Mouse (Mus musculus): ENCODE results near the gene Etv6. TPM values are rescaled to one million over a fixed set of nuclear protein-coding genes. Genes with fewer than 3 reads are reported as not detected.

The Etv6 gene
- polyA plus RNA-seq, 1 experiment from 2014 or later: 10.4 TPM

DNA sequence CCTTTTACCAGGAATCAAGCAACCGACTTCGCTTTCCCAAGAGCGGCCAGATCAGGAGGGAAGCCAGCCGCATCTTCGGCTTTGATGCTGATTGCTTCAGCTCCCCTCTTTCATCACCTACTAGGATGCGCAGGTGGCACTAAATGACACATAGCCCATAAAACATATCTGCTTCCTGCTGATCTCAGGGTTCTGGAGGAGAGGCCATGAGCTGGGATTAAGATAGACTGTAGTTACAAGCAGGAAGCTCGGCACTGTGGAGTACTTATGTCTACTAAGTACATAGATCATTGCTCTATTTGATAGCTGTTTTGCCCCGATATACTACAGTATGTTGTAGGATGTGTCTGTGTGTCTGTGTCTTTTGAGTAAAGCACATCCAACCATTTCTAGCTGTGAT lies 68.0 kb downstream of the Etv6 start:
- no peaks in the 10 kb centered on the region for H3K9me3 ChIP-seq (replicated peaks; ENCODE audit: control insufficient read depth, low read length)
- no peak overlapping the region for H3K9ac ChIP-seq (ENCODE audit: low read length)
- 87% methylated on average over 8 of the region's 8 CpGs for WGBS
- H3K4me2 ChIP-seq (ENCODE audit: low read depth, low read length): no peak overlapping the region
- H3K4me1 ChIP-seq (ENCODE audit: control insufficient read depth, insufficient read depth, low read length): peaks cover 33% of the 10 kb centered on the region
- no peak for ATAC-seq (ENCODE audit: insufficient read depth, low FRiP score)
- no peak overlapping the region for H3K27ac ChIP-seq (ENCODE audit: low read length)
- H3K36me3 ChIP-seq (ENCODE audit: control insufficient read depth, insufficient read depth, low read length): no peaks in the 10 kb centered on the region
- H3K4me3 ChIP-seq (replicated peaks; ENCODE audit: low read length): no peak overlapping the region
- no peaks in the 10 kb centered on the region for H3K27me3 ChIP-seq (ENCODE audit: control insufficient read depth, insufficient read depth, low read length)

DNA sequence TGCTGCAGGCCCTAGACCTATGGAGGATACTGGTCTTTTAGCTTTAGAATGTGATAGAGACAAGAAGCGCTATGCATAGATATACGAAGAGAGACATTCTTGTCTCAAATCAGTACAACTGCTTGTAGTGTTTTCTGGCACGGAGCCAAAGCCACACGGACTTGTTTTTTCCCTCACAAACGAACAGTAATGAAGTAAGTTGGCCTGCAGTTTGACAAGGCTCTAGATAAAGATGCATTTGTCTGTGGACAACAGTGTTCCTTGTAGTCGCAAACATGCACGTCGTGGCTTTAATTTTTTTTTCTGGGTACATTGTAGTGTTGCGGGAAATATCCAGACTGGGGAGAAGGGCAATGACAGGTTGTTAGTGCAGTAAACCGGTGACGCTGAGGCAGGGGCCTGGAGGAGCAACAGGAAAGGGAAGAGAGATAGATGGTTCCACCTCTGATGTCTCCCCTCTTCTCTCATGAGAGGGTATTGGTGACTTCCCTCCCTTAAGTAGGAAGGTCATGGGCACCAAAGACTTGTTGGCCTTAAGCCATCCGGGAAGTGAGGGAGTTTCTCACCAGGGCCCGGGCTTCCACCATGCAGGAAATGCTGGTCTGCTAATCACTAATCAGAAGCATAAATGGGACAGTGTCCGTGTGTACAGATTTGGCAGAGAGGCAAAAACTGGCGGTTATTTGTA lies 70.2 kb downstream of the Etv6 start:
- ATAC-seq (ENCODE audit: insufficient read depth, low FRiP score): peak; percentile 53; the same call in 1 of the 2 replicates
- no peaks in the 10 kb centered on the region for H3K27me3 ChIP-seq (ENCODE audit: control insufficient read depth, insufficient read depth, low read length)
- WGBS: 45% methylated on average over 15 of the region's 15 CpGs
- H3K36me3 ChIP-seq (ENCODE audit: control insufficient read depth, insufficient read depth, low read length): no peaks in the 10 kb centered on the region
- peaks cover 33% of the 10 kb centered on the region for H3K4me1 ChIP-seq (ENCODE audit: control insufficient read depth, insufficient read depth, low read length)
- H3K9me3 ChIP-seq (replicated peaks; ENCODE audit: control insufficient read depth, low read length): no peaks in the 10 kb centered on the region
- H3K4me3 ChIP-seq (replicated peaks; ENCODE audit: low read length): no peak overlapping the region
- H3K9ac ChIP-seq (ENCODE audit: low read length): no peak overlapping the region
- H3K4me2 ChIP-seq (ENCODE audit: low read depth, low read length): no peak overlapping the region
- H3K27ac ChIP-seq (ENCODE audit: low read length): peak overlapping the region; percentile 21; the same call in 1 of the 2 replicates

GRCm38 (mm10) chr6:134107696-134108095 lies 72.2 kb downstream of the Etv6 start:
- no peak overlapping the region for H3K9ac ChIP-seq (ENCODE audit: low read length)
- H3K4me3 ChIP-seq (replicated peaks; ENCODE audit: low read length): no peak overlapping the region
- no peaks in the 10 kb centered on the region for H3K9me3 ChIP-seq (replicated peaks; ENCODE audit: control insufficient read depth, low read length)
- no peaks in the 10 kb centered on the region for H3K36me3 ChIP-seq (ENCODE audit: control insufficient read depth, insufficient read depth, low read length)
- WGBS: 80% methylated on average over 7 of the region's 7 CpGs
- ATAC-seq (ENCODE audit: insufficient read depth, low FRiP score): no peak
- H3K27ac ChIP-seq (ENCODE audit: low read length): no peak overlapping the region
- no peak overlapping the region for H3K4me2 ChIP-seq (ENCODE audit: low read depth, low read length)
- no peaks in the 10 kb centered on the region for H3K27me3 ChIP-seq (ENCODE audit: control insufficient read depth, insufficient read depth, low read length)
- peaks cover 42% of the 10 kb centered on the region for H3K4me1 ChIP-seq (ENCODE audit: control insufficient read depth, insufficient read depth, low read length)

DNA sequence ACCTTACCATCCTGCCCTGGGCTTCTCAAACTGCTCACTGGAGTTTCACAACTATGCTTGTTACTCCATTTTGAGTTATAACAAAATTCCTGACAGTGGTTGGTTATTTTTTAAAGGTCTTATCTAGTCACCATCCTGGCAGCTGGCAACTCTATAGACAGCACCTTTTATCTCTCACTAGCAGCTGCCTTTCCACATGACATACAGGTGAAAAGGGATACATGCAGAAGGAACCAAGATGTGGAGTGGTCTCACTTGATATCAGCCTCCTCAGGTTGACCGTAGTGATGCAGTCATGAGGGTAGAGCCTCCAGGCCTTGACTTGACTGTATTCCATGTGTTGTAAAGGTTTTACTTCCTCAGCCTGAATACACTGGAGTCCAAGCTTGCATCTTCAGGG lies 74.2 kb downstream of the Etv6 start:
- ATAC-seq (ENCODE audit: insufficient read depth, low FRiP score): no peak
- H3K9me3 ChIP-seq (replicated peaks; ENCODE audit: control insufficient read depth, low read length): no peaks in the 10 kb centered on the region
- H3K36me3 ChIP-seq (ENCODE audit: control insufficient read depth, insufficient read depth, low read length): no peaks in the 10 kb centered on the region
- no peak overlapping the region for H3K4me2 ChIP-seq (ENCODE audit: low read depth, low read length)
- H3K27ac ChIP-seq (ENCODE audit: low read length): no peak overlapping the region
- WGBS: 85% methylated on average over 1 of the region's 1 CpGs
- no peak overlapping the region for H3K4me3 ChIP-seq (replicated peaks; ENCODE audit: low read length)
- no peak overlapping the region for H3K9ac ChIP-seq (ENCODE audit: low read length)
- peaks cover 39% of the 10 kb centered on the region for H3K4me1 ChIP-seq (ENCODE audit: control insufficient read depth, insufficient read depth, low read length)
- H3K27me3 ChIP-seq (ENCODE audit: control insufficient read depth, insufficient read depth, low read length): no peaks in the 10 kb centered on the region

DNA sequence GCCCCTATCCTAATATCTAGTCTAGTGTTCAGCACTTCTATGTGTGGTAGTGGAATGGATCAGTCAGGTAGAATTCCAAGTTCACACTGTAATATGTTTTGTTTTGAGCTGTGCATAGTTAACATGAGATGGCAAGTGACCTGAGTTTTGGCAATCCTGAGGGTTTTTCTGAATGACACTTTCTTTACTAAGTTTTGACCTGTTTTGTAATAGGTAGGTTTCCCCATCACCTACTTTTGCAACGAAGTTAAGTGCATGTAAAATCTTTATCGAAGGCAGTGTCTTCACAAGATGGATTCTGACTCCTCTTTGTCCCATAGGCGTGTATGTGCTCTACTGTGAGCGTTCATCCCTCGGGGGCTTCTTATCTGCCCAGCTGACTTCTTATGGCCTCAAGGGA lies 74.7 kb downstream of the Etv6 start:
- no peaks in the 10 kb centered on the region for H3K36me3 ChIP-seq (ENCODE audit: control insufficient read depth, insufficient read depth, low read length)
- no peaks in the 10 kb centered on the region for H3K9me3 ChIP-seq (replicated peaks; ENCODE audit: control insufficient read depth, low read length)
- H3K27ac ChIP-seq (ENCODE audit: low read length): no peak overlapping the region
- H3K4me3 ChIP-seq (replicated peaks; ENCODE audit: low read length): no peak overlapping the region
- peaks cover 37% of the 10 kb centered on the region for H3K4me1 ChIP-seq (ENCODE audit: control insufficient read depth, insufficient read depth, low read length)
- H3K4me2 ChIP-seq (ENCODE audit: low read depth, low read length): no peak overlapping the region
- no peaks in the 10 kb centered on the region for H3K27me3 ChIP-seq (ENCODE audit: control insufficient read depth, insufficient read depth, low read length)
- ATAC-seq (ENCODE audit: insufficient read depth, low FRiP score): no peak
- WGBS: 93% methylated on average over 5 of the region's 5 CpGs
- H3K9ac ChIP-seq (ENCODE audit: low read length): no peak overlapping the region

DNA sequence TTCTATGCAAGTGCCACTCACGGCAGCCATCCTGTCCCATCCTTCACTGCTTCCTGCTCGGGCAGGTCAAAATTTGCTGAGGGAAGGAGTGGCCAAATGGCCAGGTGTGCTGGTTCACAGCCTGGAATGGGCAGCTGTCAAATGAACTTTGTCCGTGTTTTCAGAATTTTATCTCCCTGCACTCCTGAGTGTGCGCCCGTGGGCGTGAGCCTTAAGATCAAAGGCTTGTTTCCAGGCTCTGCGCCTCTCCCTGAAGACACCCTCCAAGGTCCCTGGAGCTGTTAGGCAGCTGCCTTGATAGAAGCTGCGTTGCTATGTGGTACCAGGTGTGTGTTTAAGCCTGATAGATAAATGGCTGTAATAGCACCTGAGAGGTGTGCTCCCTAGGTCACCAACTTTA lies 76.1 kb downstream of the Etv6 start:
- H3K4me1 ChIP-seq (ENCODE audit: control insufficient read depth, insufficient read depth, low read length): peaks cover 23% of the 10 kb centered on the region; the same call in 1 of the 2 replicates
- no peak overlapping the region for H3K9ac ChIP-seq (ENCODE audit: low read length)
- H3K4me2 ChIP-seq (ENCODE audit: low read depth, low read length): no peak overlapping the region
- ATAC-seq (ENCODE audit: insufficient read depth, low FRiP score): peak; percentile 73; the same call in 1 of the 2 replicates
- no peaks in the 10 kb centered on the region for H3K36me3 ChIP-seq (ENCODE audit: control insufficient read depth, insufficient read depth, low read length)
- 56% methylated on average over 8 of the region's 8 CpGs for WGBS
- H3K4me3 ChIP-seq (replicated peaks; ENCODE audit: low read length): no peak overlapping the region
- no peaks in the 10 kb centered on the region for H3K9me3 ChIP-seq (replicated peaks; ENCODE audit: control insufficient read depth, low read length)
- H3K27ac ChIP-seq (ENCODE audit: low read length): peak overlapping the region; percentile 70
- no peaks in the 10 kb centered on the region for H3K27me3 ChIP-seq (ENCODE audit: control insufficient read depth, insufficient read depth, low read length)

DNA sequence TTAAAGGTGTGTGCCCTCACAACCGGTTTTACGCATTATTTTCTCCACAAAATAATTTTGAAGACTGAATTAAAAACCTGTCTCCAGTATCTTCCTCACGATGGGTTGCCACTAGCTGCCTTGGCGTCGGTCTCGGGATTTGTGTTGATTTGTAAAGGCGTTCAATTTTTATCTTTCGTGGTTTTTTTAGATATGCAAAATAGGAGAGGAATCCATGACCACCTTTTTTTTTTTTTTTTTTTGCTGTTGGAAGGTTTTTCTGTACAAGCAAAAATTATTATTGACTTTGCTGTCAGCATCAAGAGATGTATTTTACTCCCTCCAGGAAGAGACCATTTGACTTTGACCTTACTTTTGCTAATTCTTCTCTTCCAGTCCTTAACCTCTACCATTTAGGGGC lies 77.3 kb downstream of the Etv6 start:
- H3K36me3 ChIP-seq (ENCODE audit: control insufficient read depth, insufficient read depth, low read length): no peaks in the 10 kb centered on the region
- H3K9ac ChIP-seq (ENCODE audit: low read length): no peak overlapping the region
- H3K27ac ChIP-seq (ENCODE audit: low read length): peak overlapping the region; percentile 83
- ATAC-seq (ENCODE audit: insufficient read depth, low FRiP score): no peak
- H3K4me1 ChIP-seq (ENCODE audit: control insufficient read depth, insufficient read depth, low read length): 0 out of 2 replicates have a peak, but pooled peaks cover 17% of the 10 kb centered on the region
- 66% methylated on average over 8 of the region's 8 CpGs for WGBS
- no peaks in the 10 kb centered on the region for H3K9me3 ChIP-seq (replicated peaks; ENCODE audit: control insufficient read depth, low read length)
- H3K4me2 ChIP-seq (ENCODE audit: low read depth, low read length): no peak overlapping the region
- H3K27me3 ChIP-seq (ENCODE audit: control insufficient read depth, insufficient read depth, low read length): no peaks in the 10 kb centered on the region
- H3K4me3 ChIP-seq (replicated peaks; ENCODE audit: low read length): no peak overlapping the region

DNA sequence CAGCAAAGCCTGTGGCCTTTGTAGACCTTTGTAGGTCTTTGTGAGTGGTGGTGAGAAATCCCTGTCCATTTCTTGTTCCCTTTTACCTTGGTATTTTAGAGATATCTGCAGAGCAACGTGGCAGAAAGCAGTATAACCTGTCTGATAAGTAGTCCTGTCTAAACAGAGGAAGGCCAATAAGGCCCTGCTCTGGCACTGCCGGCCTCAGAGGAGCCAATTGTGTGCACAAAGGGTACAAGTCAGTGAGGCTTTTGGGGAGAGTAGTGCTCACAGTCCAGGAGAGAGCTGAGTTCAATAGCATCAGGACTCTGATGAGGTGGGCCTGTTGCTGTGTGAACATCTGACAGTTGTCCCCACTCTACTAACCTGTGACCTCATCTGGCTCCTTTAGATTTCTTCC lies 77.7 kb downstream of the Etv6 start:
- H3K27ac ChIP-seq (ENCODE audit: low read length): peak overlapping the region; percentile 83
- ATAC-seq (ENCODE audit: insufficient read depth, low FRiP score): peak; percentile 79
- H3K27me3 ChIP-seq (ENCODE audit: control insufficient read depth, insufficient read depth, low read length): no peaks in the 10 kb centered on the region
- H3K36me3 ChIP-seq (ENCODE audit: control insufficient read depth, insufficient read depth, low read length): no peaks in the 10 kb centered on the region
- H3K4me3 ChIP-seq (replicated peaks; ENCODE audit: low read length): no peak overlapping the region
- H3K9ac ChIP-seq (ENCODE audit: low read length): no peak overlapping the region
- H3K4me1 ChIP-seq (ENCODE audit: control insufficient read depth, insufficient read depth, low read length): 0 out of 2 replicates have a peak, but pooled peaks cover 15% of the 10 kb centered on the region
- WGBS: 65% methylated on average over 2 of the region's 2 CpGs
- H3K9me3 ChIP-seq (replicated peaks; ENCODE audit: control insufficient read depth, low read length): no peaks in the 10 kb centered on the region
- H3K4me2 ChIP-seq (ENCODE audit: low read depth, low read length): no peak overlapping the region

- 75% methylated on average over 14 of the region's 14 CpGs for WGBS
Observed at GRCm38 (mm10) chr6:134115219-134115968, 79.9 kb downstream of the Etv6 start.

More at GRCm38 (mm10) chr6:134115219-134115968, 79.9 kb downstream of the Etv6 start:
- Histone ChIP-seq H3K9ac (ENCODE audit: low read length) (no peak overlapping the region), H3K4me2 (ENCODE audit: low read depth, low read length) (no peak overlapping the region), H3K4me1 (ENCODE audit: control insufficient read depth, insufficient read depth, low read length) (peaks cover 32% of the 10 kb centered on the region; the same call in 1 of the 2 replicates), H3K27ac (ENCODE audit: low read length) (peak overlapping the region; percentile 62), H3K36me3 (ENCODE audit: control insufficient read depth, insufficient read depth, low read length) (no peaks in the 10 kb centered on the region), H3K4me3 (replicated peaks; ENCODE audit: low read length) (no peak overlapping the region), H3K27me3 (ENCODE audit: control insufficient read depth, insufficient read depth, low read length) (no peaks in the 10 kb centered on the region), H3K9me3 (replicated peaks; ENCODE audit: control insufficient read depth, low read length) (no peaks in the 10 kb centered on the region)
- no peak for ATAC-seq (ENCODE audit: insufficient read depth, low FRiP score)
